In the genomic region with DNA sequence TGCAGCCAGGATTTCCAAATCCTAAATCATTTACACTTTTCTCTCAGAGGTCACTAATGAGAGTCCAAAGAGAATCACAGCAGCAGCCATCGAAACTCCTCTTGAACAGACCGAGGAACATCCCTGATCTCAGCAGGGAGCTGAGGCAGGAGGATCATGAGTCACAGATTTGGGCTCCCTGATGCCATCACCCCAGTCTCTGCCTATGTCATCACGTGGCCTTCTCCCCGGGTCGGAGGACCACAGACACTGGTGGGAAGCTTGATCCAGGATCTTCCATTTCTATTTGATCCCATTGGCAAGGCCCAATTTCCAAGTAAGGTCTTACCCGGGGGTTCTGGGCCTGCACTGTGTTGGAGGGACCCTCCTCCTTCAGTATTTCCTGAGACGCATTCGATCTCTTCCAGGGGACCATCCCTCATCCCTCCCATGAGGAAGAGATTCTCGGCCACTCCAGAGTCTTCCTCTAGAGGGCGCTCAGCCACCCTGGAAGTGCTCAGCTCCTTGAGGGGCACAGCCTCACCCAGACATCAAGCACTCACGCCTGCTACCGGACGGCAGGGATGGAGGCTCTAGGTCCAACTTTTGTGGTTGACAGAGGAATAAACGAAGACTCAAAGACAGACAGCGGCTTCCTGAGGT, we compare ENCODE assay signal across 8 mouse cellular contexts. TPM values are rescaled to one million over a fixed set of nuclear protein-coding genes. Genes with fewer than 3 reads are reported as not detected.
DNase-seq lines count a peak whose midpoint lies in the region; ATAC-seq and TF ChIP-seq lines count a peak whose summit lies in the region.

No protein-coding gene starts in this region.

- 24% methylated on average over 15 of the region's 15 CpGs for WGBS in heart, embryonic 16.5 days

- H3K4me3 ChIP-seq in E14TG2a.4 (replicated peaks; ENCODE audit: low read length) = no peak overlapping the region
- H3K4me3 ChIP-seq in heart, embryonic 16.5 days (ENCODE audit: low read length) = no peak overlapping the region

- H3K27me3 ChIP-seq in E14TG2a.4 (ENCODE audit: insufficient read depth, low read length) = peaks cover 26% of the 10 kb centered on the region
- no peaks in the 10 kb centered on the region for H3K27me3 ChIP-seq in heart, embryonic 16.5 days (ENCODE audit: control insufficient read depth, insufficient read depth, low read length)

- no peak overlapping the region for H3K9ac ChIP-seq in heart, embryonic 16.5 days (ENCODE audit: low read length)

- peak overlapping the region; percentile 11; the same call in 1 of the 2 replicates for H3K4me2 ChIP-seq in heart, embryonic 16.5 days (ENCODE audit: low read depth, low read length)

- ATAC-seq in erythroid progenitor cell, adult 5-6 weeks (replicated peaks; ENCODE audit: low FRiP score, poor library complexity, severe bottlenecking) = peak; percentile 50; the same call in 1 of the 2 replicates
- ATAC-seq in heart, embryonic 16.5 days (replicated peaks; ENCODE audit: extremely low read depth, insufficient read depth, low FRiP score) = peak; percentile 77; the same call in 1 of the 2 replicates
- ATAC-seq in neutrophil, adult 5-6 weeks (ENCODE audit: extremely low read depth, insufficient number of reproducible peaks, low FRiP score, poor library complexity, severe bottlenecking) = peak; percentile 57; the same call in 1 of the 2 replicates

- H3K36me3 ChIP-seq in E14TG2a.4 (ENCODE audit: insufficient read depth, low read length) = no peaks in the 10 kb centered on the region
- H3K36me3 ChIP-seq in heart, embryonic 16.5 days (ENCODE audit: control insufficient read depth, insufficient read depth) = no peaks in the 10 kb centered on the region

- peak; percentile 78 for DNase-seq in brain, embryonic 14.5 days (ENCODE audit: low read depth)
- peak; percentile 88 for DNase-seq in kidney, postnatal 10 days
- peak; percentile 68 to 75 for DNase-seq in lung, adult 18-20 months
- peak; percentile 86 for DNase-seq in testis, postnatal 10 days (ENCODE audit: low spot score)

- no peak for TF ChIP-seq POLR2A in brain, embryonic 14.5 days (IDR thresholded peaks at IDR 0.05; ENCODE audit: borderline replicate concordance, extremely low read depth, insufficient read depth, insufficient read length, poor library complexity, severe bottlenecking)

- no peak overlapping the region for H3K27ac ChIP-seq in heart, embryonic 16.5 days (ENCODE audit: low read length)

- H3K9me3 ChIP-seq in E14TG2a.4 (ENCODE audit: low read length) = no peaks in the 10 kb centered on the region
- no peaks in the 10 kb centered on the region for H3K9me3 ChIP-seq in heart, embryonic 16.5 days (replicated peaks; ENCODE audit: control insufficient read depth, low read length)

- TF ChIP-seq CTCF in E14TG2a.4 (conservative IDR thresholded peaks at IDR 0.05; ENCODE audit: low read length) = peak; percentile 80
- TF ChIP-seq CTCF in brain, embryonic 14.5 days (IDR thresholded peaks at IDR 0.05; ENCODE audit: borderline replicate concordance, extremely low read depth, insufficient read depth, insufficient read length) = peak; percentile 90

- H3K4me1 ChIP-seq in E14TG2a.4 (replicated peaks; ENCODE audit: low read depth, low read length) = peaks cover 17% of the 10 kb centered on the region
- no peaks in the 10 kb centered on the region for H3K4me1 ChIP-seq in heart, embryonic 16.5 days (ENCODE audit: control insufficient read depth, insufficient read depth, low read length)

RNA-seq across cellular contexts. Expression of a gene that starts 24.8 kb away (rescaled TPM):
- 185 and 187 TPM in 2 replicates for polyA plus RNA-seq in brain, embryonic 14.5 days (2012; rRNA removed)
- 6.5 and 7.1 TPM in 2 replicates for total RNA-seq in erythroid progenitor cell, adult 5-6 weeks (2015; ENCODE audit: low replicate concordance)
- total RNA-seq in erythroid progenitor cell, adult 5-6 weeks (2017; ENCODE audit: low replicate concordance) = 7.1 and 13.2 TPM in 2 replicates
- polyA plus RNA-seq in heart, embryonic 16.5 days (2015; fragmentation: Nextera tagmentation; extraction: Ambion mirVana) = 42.2 and 49.2 TPM in 2 replicates
- total RNA-seq in neutrophil, adult 5-6 weeks (2017) = 214 and 226 TPM in 2 replicates

RNA-seq across cellular contexts. Expression of a gene that starts 30.0 kb away (rescaled TPM):
- polyA plus RNA-seq in brain, embryonic 14.5 days (2012; rRNA removed) = 35.9 and 39.0 TPM in 2 replicates
- 20.9 and 22.2 TPM in 2 replicates for total RNA-seq in erythroid progenitor cell, adult 5-6 weeks (2015; ENCODE audit: low replicate concordance)
- total RNA-seq in erythroid progenitor cell, adult 5-6 weeks (2017; ENCODE audit: low replicate concordance) = 10.0 and 13.1 TPM in 2 replicates
- polyA plus RNA-seq in heart, embryonic 16.5 days (2015; fragmentation: Nextera tagmentation; extraction: Ambion mirVana) = 76.6 and 78.7 TPM in 2 replicates
- 208 and 209 TPM in 2 replicates for total RNA-seq in neutrophil, adult 5-6 weeks (2017)

Comparison
In these comparisons a context has a peak if more than half of its experiments do, and no peak if none do; other contexts are left out.
1. RNA of a gene that starts 24.8 kb away (total RNA-seq): 214 to 226 TPM in neutrophil, adult 5-6 weeks; 6.5 to 13.2 TPM in erythroid progenitor cell, adult 5-6 weeks; every median in the first group is over 10 times any median in the second.
2. Peak in every context shown above with its lines, with median percentiles within 50 percentile points of each other: DNase-seq and ATAC-seq.